Mouse (Mus musculus) CH12.LX (cell line): ENCODE measurements around the gene Pmp22.

Source experiments
- EP300 ChIP-seq: IDR thresholded peaks from 2 replicates; pipeline ENCODE4 v1.6.1; 2011; ENCODE audit warnings: low read length, improper control_type of control experiment
- SMC3 ChIP-seq: IDR thresholded peaks from 2 replicates; pipeline ENCODE4 v1.6.1; 2011; ENCODE audit warnings: low read depth, low read length, improper control_type of control experiment

- no peak for TF ChIP-seq SMC3
- no peak for TF ChIP-seq EP300
Measured at GRCm38 (mm10) chr11:63129375-63129774, 593 bp downstream of the Pmp22 start.
